Mouse (Mus musculus): Measurements from ENCODE around the gene Olfr1445.

Gene Olfr1445

GRCm38 (mm10) chr19:12883555-12883954 lies at the start of gene Olfr1445:
Gene Olfr1445, plus strand, starts transcription at chr19:12883855.
- in situ Hi-C loops (cut with MboI; ENCODE audit: low sequenced_read_pairs), result no loop called here

GRCm38 (mm10) chr19:12838507-12838906 lies 45.1 kb upstream of the Olfr1445 start:
- in situ Hi-C loops (cut with MboI; ENCODE audit: low sequenced_read_pairs), result no loop called here

GRCm38 (mm10) chr19:12846382-12846781 lies 37.3 kb upstream of the Olfr1445 start, which contains the start of gene Gm5244:
Gene Gm5244, plus strand, starts transcription at chr19:12846682.
- in situ Hi-C loops (cut with MboI; ENCODE audit: low sequenced_read_pairs), result no loop called here

- in situ Hi-C loops (cut with MboI; ENCODE audit: low sequenced_read_pairs), result no loop called here
Observed at GRCm38 (mm10) chr19:12856983-12857382, 26.7 kb upstream of the Olfr1445 start, which contains the start of gene Olfr1444. Gene Olfr1444, plus strand, starts transcription at chr19:12857283.

GRCm38 (mm10) chr19:12893424-12893823 lies 9.8 kb downstream of the Olfr1445 start, which contains the start of gene Olfr1446:
Gene Olfr1446, minus strand, starts transcription at chr19:12893524.
- in situ Hi-C loops (cut with MboI; ENCODE audit: low sequenced_read_pairs), result no loop called here

GRCm38 (mm10) chr19:12903643-12904042 lies 20.0 kb downstream of the Olfr1445 start, which contains the start of gene Olfr1447:
Gene Olfr1447, minus strand, starts transcription at chr19:12903743.
- in situ Hi-C loops (cut with MboI; ENCODE audit: low sequenced_read_pairs), result no loop called here

- in situ Hi-C loops (cut with MboI; ENCODE audit: low sequenced_read_pairs), result no loop called here
Observed at GRCm38 (mm10) chr19:12924319-12924718, 40.7 kb downstream of the Olfr1445 start, which contains the start of gene Olfr1448. Gene Olfr1448, minus strand, starts transcription at chr19:12924419.

- in situ Hi-C loops (cut with MboI; ENCODE audit: low sequenced_read_pairs), result no loop called here
Observed at GRCm38 (mm10) chr19:12930540-12930939, 46.9 kb downstream of the Olfr1445 start, which contains the start of gene Olfr1449. Gene Olfr1449, plus strand, starts transcription at chr19:12930840.
